Mouse (Mus musculus) embryo, embryonic 10.5 days (tissue): ENCODE data around the gene Opcml.

ENCODE experiments used
- DNase-seq: peaks from one replicate; pipeline ENCODE4 v3.0.0-alpha.2; 2015; ENCODE audit warnings: low spot score

Opcml gene

DNA sequence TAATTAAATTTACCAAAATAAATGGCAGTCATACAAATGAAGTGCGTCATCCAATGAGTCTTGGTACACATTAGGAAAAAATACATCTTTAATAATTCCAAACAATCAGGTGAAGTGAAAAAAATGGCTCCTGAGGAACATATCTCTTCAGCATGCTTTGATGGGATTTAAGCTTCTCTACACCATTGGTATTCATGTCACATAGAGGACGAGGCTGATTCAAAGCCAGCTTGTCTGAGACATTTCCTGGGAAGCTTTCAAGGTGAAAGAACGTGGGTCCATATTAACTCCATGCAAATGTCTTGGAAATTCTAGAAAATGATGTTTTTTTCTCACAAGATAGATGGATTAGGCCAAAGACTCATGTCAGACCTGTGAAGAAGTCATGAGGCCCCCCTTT, 212.6 kb downstream of the Opcml start:
- DNase-seq, result no peak

DNA sequence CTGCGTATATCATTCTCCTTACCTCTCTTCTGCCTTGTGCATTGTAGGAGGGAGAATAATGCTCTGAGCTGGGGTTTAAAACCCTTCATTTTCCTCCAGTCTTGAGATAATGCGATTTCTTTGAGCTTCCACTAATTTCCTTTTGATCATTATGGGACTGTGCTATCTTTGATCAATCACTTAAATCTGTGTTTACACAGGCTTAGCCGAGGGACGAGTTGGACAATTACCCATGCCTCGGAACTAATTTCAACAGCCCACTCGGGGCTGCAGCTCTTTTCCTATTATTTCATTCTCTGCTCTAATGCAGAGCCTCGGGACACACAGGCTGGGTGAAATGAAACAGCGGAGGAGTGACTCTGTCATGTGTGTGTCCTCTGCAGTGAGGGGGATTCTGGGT, 220.9 kb downstream of the Opcml start:
- DNase-seq, result no peak

DNA sequence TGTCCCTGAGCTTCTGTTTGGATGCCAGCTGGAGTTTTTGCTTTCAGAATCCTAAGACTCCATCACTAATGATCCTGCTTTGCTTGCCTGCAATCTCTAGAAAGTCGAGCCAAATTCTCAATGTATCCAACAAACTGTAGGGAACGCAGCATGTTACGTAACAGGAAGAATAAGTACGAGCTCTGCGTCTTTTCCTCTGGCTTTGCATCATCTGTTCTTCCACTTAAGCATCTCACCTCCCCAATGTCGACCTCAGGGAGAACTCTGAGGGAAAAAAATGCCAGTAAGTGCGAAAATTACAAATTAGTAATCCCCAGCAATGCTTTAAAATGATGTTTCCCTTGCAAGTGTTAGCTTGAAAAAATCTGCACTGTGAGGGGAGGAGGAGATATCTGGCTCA, 222.1 kb downstream of the Opcml start:
- no peak for DNase-seq

GRCm38 (mm10) chr9:28013192-28013591, 222.6 kb downstream of the Opcml start:
- no peak for DNase-seq

DNA sequence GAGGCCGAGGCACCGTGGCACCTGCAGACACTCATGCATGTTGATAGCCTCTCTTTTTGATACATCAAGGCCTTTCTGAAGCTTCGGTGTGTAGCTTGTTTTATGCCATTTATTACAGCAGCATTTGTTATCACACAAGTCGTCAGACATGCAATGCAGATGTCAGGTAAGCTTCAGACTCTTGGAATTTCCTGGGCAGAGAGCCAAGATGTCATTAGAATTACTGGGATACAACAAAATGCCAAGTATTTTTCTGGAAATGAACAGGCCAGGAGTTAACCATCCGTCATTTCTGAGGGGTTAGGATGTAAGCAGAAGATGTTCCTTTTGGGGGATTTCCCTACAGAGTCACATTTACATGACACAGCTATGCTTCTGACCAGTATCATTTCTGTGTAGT, 237.6 kb downstream of the Opcml start:
- peak; percentile 1 for DNase-seq

- DNase-seq, result no peak
Observed at GRCm38 (mm10) chr9:28028788-28029393, 238.3 kb downstream of the Opcml start.

GRCm38 (mm10) chr9:28049157-28049556, 258.6 kb downstream of the Opcml start:
- no peak for DNase-seq

GRCm38 (mm10) chr9:28057171-28057845, 266.7 kb downstream of the Opcml start:
- no peak for DNase-seq

- no peak for DNase-seq
Observed at GRCm38 (mm10) chr9:28065126-28065525, 274.6 kb downstream of the Opcml start.

DNA sequence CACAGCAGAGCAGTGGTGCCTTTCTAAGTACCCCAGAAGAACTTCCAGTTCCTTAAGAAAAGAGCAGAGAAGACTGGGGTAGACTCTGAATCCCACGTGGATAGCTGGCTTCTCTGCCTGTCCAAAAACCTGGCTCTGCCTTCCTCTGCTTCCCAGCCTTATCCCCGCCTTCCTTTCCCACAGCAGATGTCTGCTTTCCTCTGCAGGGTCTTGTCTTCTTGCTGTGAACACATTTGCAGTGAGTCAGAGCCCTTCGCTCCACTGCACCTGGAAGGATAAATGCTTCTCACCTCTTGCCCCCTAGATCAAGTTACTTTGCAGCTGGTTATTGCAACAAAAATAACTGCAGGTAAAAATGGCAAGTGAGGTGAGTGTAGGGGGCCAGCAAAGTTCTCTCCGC, 290.1 kb downstream of the Opcml start:
- DNase-seq, result no peak

GRCm38 (mm10) chr9:28083754-28084153, 293.2 kb downstream of the Opcml start:
- no peak for DNase-seq

DNA sequence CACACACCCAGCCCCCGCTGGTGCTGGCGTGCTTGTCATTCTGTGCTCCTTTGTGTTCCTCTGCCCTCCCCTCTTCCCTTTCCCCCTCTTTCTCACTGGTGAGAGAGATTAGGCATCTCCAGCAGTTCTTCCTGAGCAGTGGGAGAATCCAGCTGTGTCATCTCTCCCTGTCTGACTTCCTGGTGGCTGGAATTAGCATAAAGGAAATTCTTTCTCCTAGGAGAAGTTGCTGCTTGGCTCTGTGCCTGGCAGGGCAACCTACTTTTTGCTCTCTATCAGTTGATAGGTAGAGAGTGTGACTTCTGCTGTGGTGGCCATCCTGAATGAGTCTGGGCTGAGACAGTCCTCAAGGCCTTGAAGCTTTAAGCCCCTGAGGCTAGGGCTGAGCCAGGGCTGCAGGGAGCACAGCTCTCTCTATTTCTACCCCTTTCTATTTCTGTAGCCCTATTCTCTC, 293.7 kb downstream of the Opcml start:
- DNase-seq, result peak; percentile 36

DNA sequence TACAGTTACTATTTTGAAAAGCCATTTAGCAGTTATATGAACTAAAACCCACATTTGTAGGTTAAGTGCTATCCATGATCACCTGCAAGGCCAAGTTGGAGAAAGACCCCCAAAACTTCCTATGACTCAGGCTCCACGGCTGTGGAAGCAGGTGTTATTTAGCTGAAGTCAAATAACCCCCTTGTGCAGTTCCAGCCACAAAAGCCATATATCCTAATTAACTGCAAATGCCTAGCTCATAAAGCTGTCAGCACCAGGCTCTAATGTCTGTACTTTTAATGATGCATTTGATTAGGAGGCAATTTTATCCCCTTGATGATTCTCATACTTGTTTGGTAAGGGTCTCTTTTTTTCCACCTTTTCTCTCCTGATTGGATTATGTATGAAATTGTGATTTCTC, 300.8 kb downstream of the Opcml start:
- peak; percentile 24 for DNase-seq

DNA sequence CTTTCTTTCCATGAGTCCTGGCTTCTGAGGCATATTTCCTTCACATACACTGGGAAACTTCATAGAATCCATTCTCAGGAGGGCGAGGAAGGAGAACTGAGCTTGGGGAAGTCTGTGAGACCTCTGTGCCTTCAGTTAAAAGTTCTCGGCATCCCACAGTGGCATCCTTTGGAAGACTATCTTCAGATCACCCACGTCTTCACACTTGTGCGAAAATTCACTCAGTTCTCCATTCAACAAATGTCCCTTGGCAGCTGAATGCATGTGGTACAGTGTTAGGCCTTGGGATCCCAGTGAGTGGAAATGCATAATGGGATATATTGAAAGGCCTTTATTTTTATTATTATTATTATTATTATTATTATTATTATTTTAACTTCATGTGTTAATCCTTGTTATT, 304.1 kb downstream of the Opcml start:
- DNase-seq, result no peak

DNA sequence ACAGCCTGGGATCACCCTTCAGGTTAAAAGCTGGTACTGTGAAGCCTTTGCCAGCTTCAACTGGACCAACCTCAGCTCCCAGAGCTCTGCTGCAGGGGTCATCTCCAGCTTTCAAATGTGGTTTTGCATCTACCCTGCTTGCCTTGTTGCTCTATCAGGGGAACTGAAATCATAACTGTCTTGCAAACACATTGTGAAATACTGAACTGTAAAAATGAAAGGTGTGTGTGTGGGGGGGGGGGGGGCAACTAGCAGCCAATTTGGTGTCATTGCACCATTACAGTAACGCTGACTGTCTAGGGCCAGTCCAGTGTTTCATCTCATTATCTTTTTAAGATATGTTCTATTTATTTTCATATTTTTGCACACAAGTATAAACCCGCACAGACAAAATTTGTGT, 305.6 kb downstream of the Opcml start:
- no peak for DNase-seq

GRCm38 (mm10) chr9:28101981-28102380, 311.4 kb downstream of the Opcml start:
- DNase-seq, result no peak

GRCm38 (mm10) chr9:28121858-28122257, 331.3 kb downstream of the Opcml start:
- DNase-seq, result no peak

DNA sequence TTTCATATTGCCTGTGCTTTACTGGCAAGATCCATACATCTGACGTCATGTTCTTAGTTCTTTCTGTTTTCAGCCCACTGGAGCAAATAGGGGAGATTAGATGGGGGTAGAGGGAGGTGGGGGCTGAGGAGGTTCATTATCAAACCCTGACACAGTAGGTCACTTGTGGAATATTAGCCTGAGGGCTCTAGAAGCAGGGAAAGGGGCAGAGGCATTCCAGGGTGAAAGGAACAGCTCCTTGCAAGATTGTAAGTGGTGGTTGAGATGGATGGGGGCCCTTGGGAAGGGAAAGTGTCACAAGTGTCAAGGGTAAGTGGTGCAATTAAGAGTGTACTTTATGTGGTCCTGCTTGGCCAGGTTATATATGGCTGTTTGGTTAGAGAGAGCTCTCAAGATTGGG, 338.2 kb downstream of the Opcml start:
- no peak for DNase-seq

DNA sequence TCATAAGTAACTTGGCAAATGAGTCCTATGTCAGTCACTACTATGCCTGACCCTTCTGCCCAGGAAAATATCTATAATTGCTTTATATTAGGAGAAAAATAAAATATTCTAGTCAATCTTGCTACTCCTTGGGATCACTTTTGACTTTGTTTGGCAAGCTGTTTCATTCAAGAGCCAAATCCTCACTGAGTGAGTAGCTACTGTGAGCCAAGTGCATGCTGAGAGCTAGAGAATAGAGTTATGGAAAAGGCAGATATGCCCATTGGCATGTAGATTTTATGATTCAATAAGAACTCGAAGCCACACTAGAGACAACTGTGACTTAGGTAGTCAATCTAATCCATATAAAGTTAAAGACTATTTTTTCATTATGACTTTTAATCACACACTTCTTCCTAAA, 340.9 kb downstream of the Opcml start:
- DNase-seq, result no peak

GRCm38 (mm10) chr9:28136614-28137013, 346.0 kb downstream of the Opcml start:
- peak; percentile 62 for DNase-seq

GRCm38 (mm10) chr9:28139957-28140597, 349.5 kb downstream of the Opcml start:
- DNase-seq, result no peak

- DNase-seq, result no peak
Observed at GRCm38 (mm10) chr9:28149507-28149906, 358.9 kb downstream of the Opcml start.

DNA sequence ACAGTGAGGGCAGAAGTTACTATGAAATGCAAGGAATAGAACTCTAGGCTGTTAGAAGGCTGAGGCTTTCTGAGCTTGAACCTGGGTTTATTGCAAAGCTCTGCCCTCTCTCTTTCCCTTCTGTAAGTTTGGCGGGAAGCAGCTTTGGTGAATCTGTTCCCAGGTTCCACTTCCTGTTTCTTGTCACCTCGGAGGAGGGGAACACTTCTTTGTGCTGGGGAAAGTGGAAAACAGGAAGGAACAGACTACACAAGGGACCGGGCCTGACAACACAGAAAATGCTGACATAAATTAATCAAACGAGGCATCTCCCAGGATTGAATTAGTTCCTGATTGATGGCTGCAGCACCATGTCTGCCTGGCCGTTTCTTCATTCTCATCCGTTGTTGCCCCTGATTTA, 363.2 kb downstream of the Opcml start:
- no peak for DNase-seq

DNA sequence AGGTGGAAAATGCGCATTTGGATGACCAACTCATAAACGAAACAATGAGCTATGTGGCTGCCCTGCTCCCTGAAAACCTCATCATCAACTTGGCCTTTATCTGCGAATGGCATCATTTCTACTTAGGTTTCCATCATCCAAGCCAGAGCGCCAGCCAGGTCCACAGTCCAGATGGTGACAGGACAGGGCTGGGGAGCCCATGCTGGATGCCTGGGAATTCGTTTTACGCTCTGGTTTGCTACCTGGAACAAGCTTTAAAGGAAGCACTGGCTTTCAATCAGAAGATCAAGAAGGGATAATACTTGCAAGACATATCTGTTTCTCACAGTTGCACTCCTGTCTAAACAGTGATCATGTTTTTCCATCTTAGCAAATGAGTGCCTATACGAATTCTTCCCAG, 366.5 kb downstream of the Opcml start:
- DNase-seq, result no peak
